Mouse (Mus musculus): ENCODE measurements at regions not wholly inside any gene's neighbourhood (a gene's known extent, or its start where the extent isn't known, plus 50 kb on each side); places are given as distances from the start of the nearest gene placed in this dataset.

GRCm38 (mm10) chr4:51748404-51749064, 532.1 kb downstream of the Cylc2 start:
- peak; percentile 3 to 5 for DNase-seq

DNA sequence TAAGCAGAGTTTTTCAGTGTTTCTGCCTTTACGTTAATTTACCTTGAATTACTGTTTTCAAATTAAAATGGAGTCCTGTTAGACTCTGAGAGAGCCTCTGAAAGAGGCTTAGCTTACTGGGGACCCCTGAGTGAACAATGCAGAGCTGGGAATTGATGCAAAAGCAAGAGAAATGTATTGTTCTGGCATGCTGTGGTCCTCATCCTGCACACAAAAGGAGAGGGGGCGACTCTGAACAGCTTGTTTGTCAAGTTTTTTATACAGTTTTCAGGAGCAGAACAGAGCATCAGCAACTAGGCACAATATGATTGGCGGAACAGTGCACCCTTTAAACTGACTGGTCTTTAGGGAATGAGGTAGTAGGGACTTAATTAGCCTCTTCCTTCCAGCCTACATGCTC, 532.7 kb downstream of the Cylc2 start:
- no peak for DNase-seq
